Mouse (Mus musculus): ENCODE results near the gene Maml3. TPM values are rescaled to one million over a fixed set of nuclear protein-coding genes. Genes with fewer than 3 reads are reported as not detected.

Gene Maml3
- polyA plus RNA-seq, 1 experiment = 3.1 TPM

- no peaks in the 10 kb centered on the region for H3K79me2 ChIP-seq (ENCODE audit: control insufficient read depth, insufficient read depth)
Measured at GRCm38 (mm10) chr3:51803903-51804302, 301.0 kb downstream of the Maml3 start.

GRCm38 (mm10) chr3:51799650-51800049, 305.2 kb downstream of the Maml3 start:
- no peak overlapping the region for H3ac ChIP-seq (ENCODE audit: control insufficient read depth, insufficient read length)
- H3K36me3 ChIP-seq (ENCODE audit: control insufficient read depth, insufficient read depth) = no peaks in the 10 kb centered on the region
- H3K4me3 ChIP-seq = no peak overlapping the region
- no peaks in the 10 kb centered on the region for H3K27me3 ChIP-seq (ENCODE audit: control insufficient read depth, insufficient read depth, insufficient read length)
- H3K4me2 ChIP-seq (ENCODE audit: low read depth) = no peak overlapping the region
- no peaks in the 10 kb centered on the region for H3K79me2 ChIP-seq (ENCODE audit: control insufficient read depth, insufficient read depth)
- TF ChIP-seq USF1 (IDR thresholded peaks at IDR 0.05; ENCODE audit: low read depth) (no peak), REST (IDR thresholded peaks at IDR 0.05; ENCODE audit: insufficient read depth, insufficient read length) (no peak), POLR2AphosphoS2 (IDR thresholded peaks at IDR 0.05; ENCODE audit: insufficient read length, low read depth) (no peak), MAX (IDR thresholded peaks at IDR 0.05; ENCODE audit: low read depth) (no peak), TCF12 (IDR thresholded peaks at IDR 0.05; ENCODE audit: insufficient read depth, poor library complexity, severe bottlenecking) (no peak), TCF3 (IDR thresholded peaks at IDR 0.05; ENCODE audit: insufficient read length, low read depth) (no peak), E2F4 (IDR thresholded peaks at IDR 0.05; ENCODE audit: insufficient read depth) (no peak), MYOG (IDR thresholded peaks at IDR 0.05; ENCODE audit: control insufficient read depth in 1 of 3, insufficient read depth in 1 of 3, insufficient read length in 2 of 3, low read depth in 2 of 3) (no peak), POLR2A (IDR thresholded peaks at IDR 0.05; ENCODE audit: insufficient read length, low read depth) (no peak), SRF (IDR thresholded peaks at IDR 0.05; ENCODE audit: control insufficient read depth, insufficient read length, low read depth) (no peak), MYOD1 (IDR thresholded peaks at IDR 0.05; ENCODE audit: control insufficient read depth in 1 of 3, insufficient read length in 2 of 3, low read depth in 2 of 3) (no peak), CEBPB (IDR thresholded peaks at IDR 0.05; ENCODE audit: insufficient read depth, poor library complexity, severe bottlenecking) (no peak)

More at GRCm38 (mm10) chr3:51803903-51804302, 301.0 kb downstream of the Maml3 start:
- TF ChIP-seq TCF3 (IDR thresholded peaks at IDR 0.05; ENCODE audit: insufficient read length, low read depth) (no peak), MAX (IDR thresholded peaks at IDR 0.05; ENCODE audit: low read depth) (no peak), CEBPB (IDR thresholded peaks at IDR 0.05; ENCODE audit: insufficient read depth, poor library complexity, severe bottlenecking) (no peak), USF1 (IDR thresholded peaks at IDR 0.05; ENCODE audit: low read depth) (no peak), MYOD1 (IDR thresholded peaks at IDR 0.05; ENCODE audit: control insufficient read depth in 1 of 3, insufficient read length in 2 of 3, low read depth in 2 of 3) (no peak), TCF12 (IDR thresholded peaks at IDR 0.05; ENCODE audit: insufficient read depth, poor library complexity, severe bottlenecking) (no peak), E2F4 (IDR thresholded peaks at IDR 0.05; ENCODE audit: insufficient read depth) (no peak), POLR2AphosphoS2 (IDR thresholded peaks at IDR 0.05; ENCODE audit: insufficient read length, low read depth) (no peak)
- no peaks in the 10 kb centered on the region for H3K27me3 ChIP-seq (ENCODE audit: control insufficient read depth, insufficient read depth, insufficient read length)
- H3ac ChIP-seq (ENCODE audit: control insufficient read depth, insufficient read length) = no peak overlapping the region
- no peak overlapping the region for H3K4me2 ChIP-seq (ENCODE audit: low read depth)
- H3K36me3 ChIP-seq (ENCODE audit: control insufficient read depth, insufficient read depth) = no peaks in the 10 kb centered on the region
- H3K4me3 ChIP-seq = no peak overlapping the region

GRCm38 (mm10) chr3:51796838-51797237, 308.0 kb downstream of the Maml3 start:
- H3ac ChIP-seq (ENCODE audit: control insufficient read depth, insufficient read length) = no peak overlapping the region
- H3K4me3 ChIP-seq = no peak overlapping the region
- H3K79me2 ChIP-seq (ENCODE audit: control insufficient read depth, insufficient read depth) = no peaks in the 10 kb centered on the region
- TF ChIP-seq MYOD1 (IDR thresholded peaks at IDR 0.05; ENCODE audit: control insufficient read depth in 1 of 3, insufficient read length in 2 of 3, low read depth in 2 of 3) (peak in 1 of 3 experiments; percentile 46), REST (IDR thresholded peaks at IDR 0.05; ENCODE audit: insufficient read depth, insufficient read length) (no peak), POLR2AphosphoS2 (IDR thresholded peaks at IDR 0.05; ENCODE audit: insufficient read length, low read depth) (no peak), MAX (IDR thresholded peaks at IDR 0.05; ENCODE audit: low read depth) (no peak)
- H3K27me3 ChIP-seq (ENCODE audit: control insufficient read depth, insufficient read depth, insufficient read length) = no peaks in the 10 kb centered on the region
- H3K36me3 ChIP-seq (ENCODE audit: control insufficient read depth, insufficient read depth) = no peaks in the 10 kb centered on the region
- H3K4me2 ChIP-seq (ENCODE audit: low read depth) = no peak overlapping the region

GRCm38 (mm10) chr3:51796219-51796828, 308.6 kb downstream of the Maml3 start:
- Histone ChIP-seq H3K79me2 (ENCODE audit: control insufficient read depth, insufficient read depth) (no peaks in the 10 kb centered on the region), H3K4me3 (no peak overlapping the region), H3K36me3 (ENCODE audit: control insufficient read depth, insufficient read depth) (no peaks in the 10 kb centered on the region), H3K27me3 (ENCODE audit: control insufficient read depth, insufficient read depth, insufficient read length) (no peaks in the 10 kb centered on the region), H3K4me2 (ENCODE audit: low read depth) (no peak overlapping the region), H3ac (ENCODE audit: control insufficient read depth, insufficient read length) (no peak overlapping the region)
- TF ChIP-seq MYOG (IDR thresholded peaks at IDR 0.05; ENCODE audit: control insufficient read depth in 1 of 3, insufficient read depth in 1 of 3, insufficient read length in 2 of 3, low read depth in 2 of 3) (no peak), TCF12 (IDR thresholded peaks at IDR 0.05; ENCODE audit: insufficient read depth, poor library complexity, severe bottlenecking) (no peak), POLR2A (IDR thresholded peaks at IDR 0.05; ENCODE audit: insufficient read length, low read depth) (no peak), CEBPB (IDR thresholded peaks at IDR 0.05; ENCODE audit: insufficient read depth, poor library complexity, severe bottlenecking) (no peak), SRF (IDR thresholded peaks at IDR 0.05; ENCODE audit: control insufficient read depth, insufficient read length, low read depth) (no peak)

GRCm38 (mm10) chr3:51791542-51791941, 313.3 kb downstream of the Maml3 start:
- no peak for TF ChIP-seq TCF12 (IDR thresholded peaks at IDR 0.05; ENCODE audit: insufficient read depth, poor library complexity, severe bottlenecking)
- no peak for TF ChIP-seq MYOG (IDR thresholded peaks at IDR 0.05; ENCODE audit: control insufficient read depth in 1 of 3, insufficient read depth in 1 of 3, insufficient read length in 2 of 3, low read depth in 2 of 3)
- TF ChIP-seq CEBPB (IDR thresholded peaks at IDR 0.05; ENCODE audit: insufficient read depth, poor library complexity, severe bottlenecking) = no peak
- TF ChIP-seq USF1 (IDR thresholded peaks at IDR 0.05; ENCODE audit: low read depth) = no peak
- no peak for TF ChIP-seq POLR2AphosphoS2 (IDR thresholded peaks at IDR 0.05; ENCODE audit: insufficient read length, low read depth)
- TF ChIP-seq TCF3 (IDR thresholded peaks at IDR 0.05; ENCODE audit: insufficient read length, low read depth) = no peak
- no peak for TF ChIP-seq MYOD1 (IDR thresholded peaks at IDR 0.05; ENCODE audit: control insufficient read depth in 1 of 3, insufficient read length in 2 of 3, low read depth in 2 of 3)
- TF ChIP-seq SRF (IDR thresholded peaks at IDR 0.05; ENCODE audit: control insufficient read depth, insufficient read length, low read depth) = no peak
- no peak for TF ChIP-seq E2F4 (IDR thresholded peaks at IDR 0.05; ENCODE audit: insufficient read depth)
- TF ChIP-seq POLR2A (IDR thresholded peaks at IDR 0.05; ENCODE audit: insufficient read length, low read depth) = no peak
- TF ChIP-seq REST (IDR thresholded peaks at IDR 0.05; ENCODE audit: insufficient read depth, insufficient read length) = no peak
- TF ChIP-seq MAX (IDR thresholded peaks at IDR 0.05; ENCODE audit: low read depth) = no peak
- no peak overlapping the region for H3K4me2 ChIP-seq (ENCODE audit: low read depth)
- no peaks in the 10 kb centered on the region for H3K27me3 ChIP-seq (ENCODE audit: control insufficient read depth, insufficient read depth, insufficient read length)
- H3K4me3 ChIP-seq = no peak overlapping the region
- no peaks in the 10 kb centered on the region for H3K36me3 ChIP-seq (ENCODE audit: control insufficient read depth, insufficient read depth)
- no peak overlapping the region for H3ac ChIP-seq (ENCODE audit: control insufficient read depth, insufficient read length)
- no peaks in the 10 kb centered on the region for H3K79me2 ChIP-seq (ENCODE audit: control insufficient read depth, insufficient read depth)

Measured in myocyte (in vitro differentiated cells).